Mouse (Mus musculus): ENCODE data around the gene Scrg1. TPM values are rescaled to one million over a fixed set of nuclear protein-coding genes. Genes with fewer than 3 reads are reported as not detected.

Scrg1 gene
- polyA plus RNA-seq (2012; rRNA removed): 27.0 and 28.5 TPM in 2 replicates

DNA sequence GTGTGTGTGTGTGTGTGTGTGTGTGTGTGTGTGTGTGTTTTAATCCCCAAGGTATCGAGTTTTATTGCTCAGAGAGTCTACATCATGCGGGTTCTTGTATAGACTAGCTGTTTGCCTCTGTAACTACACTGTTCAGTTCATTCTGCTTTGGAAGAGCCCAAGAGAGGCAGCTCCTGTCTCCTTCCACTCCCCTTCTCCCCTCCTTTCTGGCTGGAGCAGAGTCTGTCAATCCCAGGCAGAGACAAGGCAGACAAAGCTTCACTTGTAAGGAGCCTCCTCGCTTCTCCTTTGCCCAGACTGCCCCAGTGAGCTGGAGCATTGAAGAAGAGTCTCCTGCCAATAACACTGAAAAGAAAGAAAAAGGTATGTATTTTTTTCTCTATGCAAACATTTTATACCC, at the start of gene Scrg1:
Gene Scrg1 (plus strand): TSS at position 159 of the 400 bp plus-strand sequence.

DNA sequence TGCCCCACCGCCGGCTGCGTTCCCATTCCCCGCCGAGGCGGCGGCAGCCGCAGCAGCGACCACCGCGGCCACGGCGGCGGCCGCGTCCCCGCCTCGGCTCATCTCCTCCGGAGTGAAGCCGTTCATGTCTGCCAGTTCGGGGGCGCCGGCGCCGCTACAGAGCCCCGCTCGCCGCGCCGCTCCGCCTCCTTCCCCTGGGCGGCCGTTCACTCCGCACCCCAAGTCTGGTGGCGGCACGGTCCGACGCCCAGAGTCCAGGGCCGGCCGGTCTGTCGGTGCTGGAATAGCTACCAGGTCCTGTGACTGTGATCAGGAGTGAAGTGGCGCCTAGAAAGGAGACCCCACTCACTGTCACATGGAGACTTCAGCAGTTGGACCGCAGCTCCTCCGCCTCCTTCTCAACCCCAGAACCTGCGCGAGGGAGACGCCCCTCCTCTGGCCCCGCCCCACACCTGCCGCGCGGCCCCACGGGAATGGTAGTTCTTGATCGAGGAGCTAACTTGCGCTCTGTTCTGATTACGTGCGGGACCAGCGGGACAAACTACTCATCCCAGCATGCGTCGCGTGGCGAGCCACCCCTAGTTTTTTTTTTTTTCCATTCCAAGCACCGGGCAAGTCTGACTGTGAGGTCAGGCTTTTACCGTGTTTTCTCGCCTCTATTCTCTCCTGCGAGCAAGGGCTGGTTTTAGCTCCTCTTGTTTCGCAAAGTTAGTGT, 31.9 kb downstream of the Scrg1 start, which contains the start of gene Sap30:
Gene Sap30 (minus strand): TSS at position 420 of the 715 bp plus-strand sequence.

DNA sequence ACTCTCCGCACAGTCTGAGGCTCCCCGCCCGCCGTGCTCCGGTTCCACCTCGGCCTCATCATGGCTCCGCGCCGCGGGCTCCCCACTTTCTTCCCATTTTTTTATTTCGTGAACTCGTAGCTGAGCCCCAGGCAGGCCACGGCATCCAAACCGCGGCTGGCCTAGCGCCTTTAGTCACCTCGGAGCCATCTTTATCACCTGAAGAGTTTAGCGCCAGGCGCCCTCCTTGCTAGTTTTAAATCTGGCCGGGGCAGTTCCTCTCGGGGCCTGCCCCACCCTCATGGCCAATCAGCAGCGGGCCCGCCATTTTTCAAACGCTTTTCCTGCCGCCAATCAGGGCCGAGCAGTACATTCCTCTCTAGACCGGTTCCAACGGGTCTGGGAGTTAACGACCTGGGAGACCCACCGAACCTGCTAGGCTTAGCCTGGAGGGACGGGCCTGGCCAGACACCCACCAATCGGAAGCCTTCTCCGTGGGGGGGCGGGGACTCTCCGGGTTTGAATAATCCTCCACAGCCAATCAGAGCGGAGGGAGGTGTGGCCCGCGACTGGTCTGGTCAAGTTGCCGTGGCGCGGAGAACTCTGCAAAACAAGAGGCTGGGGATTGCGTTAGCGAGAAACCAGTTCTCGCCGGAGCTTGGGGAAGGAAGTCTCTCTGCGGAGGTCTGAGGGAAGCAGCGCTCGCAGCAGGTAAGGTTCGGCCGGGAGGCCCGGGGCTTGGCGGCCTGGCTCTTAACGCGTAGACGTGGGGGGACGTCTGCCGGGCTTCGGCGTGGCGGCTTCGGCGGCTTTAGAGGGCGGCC, 55.8 kb downstream of the Scrg1 start, which contains the start of gene Hmgb2:
Gene Hmgb2 (plus strand): TSS at position 592 of the 803 bp plus-strand sequence.

Other genes with a start within 250 kb of the Scrg1 start
- 0.04 and 1.7 TPM in 2 replicates for gene Hand2, start 134.9 kb upstream of the Scrg1 start, polyA plus RNA-seq (2012; rRNA removed)
- gene Sap30, start 31.9 kb downstream of the Scrg1 start, polyA plus RNA-seq (2012; rRNA removed): 28.0 and 31.3 TPM in 2 replicates
- 35.5 and 39.1 TPM in 2 replicates for gene Hmgb2, start 56.0 kb downstream of the Scrg1 start, polyA plus RNA-seq (2012; rRNA removed)
- 7.5 and 7.7 TPM in 2 replicates for gene Galnt7, start 197.1 kb downstream of the Scrg1 start, polyA plus RNA-seq (2012; rRNA removed)